ENCODE assay signal across 10 mouse cellular contexts in the genomic region with DNA sequence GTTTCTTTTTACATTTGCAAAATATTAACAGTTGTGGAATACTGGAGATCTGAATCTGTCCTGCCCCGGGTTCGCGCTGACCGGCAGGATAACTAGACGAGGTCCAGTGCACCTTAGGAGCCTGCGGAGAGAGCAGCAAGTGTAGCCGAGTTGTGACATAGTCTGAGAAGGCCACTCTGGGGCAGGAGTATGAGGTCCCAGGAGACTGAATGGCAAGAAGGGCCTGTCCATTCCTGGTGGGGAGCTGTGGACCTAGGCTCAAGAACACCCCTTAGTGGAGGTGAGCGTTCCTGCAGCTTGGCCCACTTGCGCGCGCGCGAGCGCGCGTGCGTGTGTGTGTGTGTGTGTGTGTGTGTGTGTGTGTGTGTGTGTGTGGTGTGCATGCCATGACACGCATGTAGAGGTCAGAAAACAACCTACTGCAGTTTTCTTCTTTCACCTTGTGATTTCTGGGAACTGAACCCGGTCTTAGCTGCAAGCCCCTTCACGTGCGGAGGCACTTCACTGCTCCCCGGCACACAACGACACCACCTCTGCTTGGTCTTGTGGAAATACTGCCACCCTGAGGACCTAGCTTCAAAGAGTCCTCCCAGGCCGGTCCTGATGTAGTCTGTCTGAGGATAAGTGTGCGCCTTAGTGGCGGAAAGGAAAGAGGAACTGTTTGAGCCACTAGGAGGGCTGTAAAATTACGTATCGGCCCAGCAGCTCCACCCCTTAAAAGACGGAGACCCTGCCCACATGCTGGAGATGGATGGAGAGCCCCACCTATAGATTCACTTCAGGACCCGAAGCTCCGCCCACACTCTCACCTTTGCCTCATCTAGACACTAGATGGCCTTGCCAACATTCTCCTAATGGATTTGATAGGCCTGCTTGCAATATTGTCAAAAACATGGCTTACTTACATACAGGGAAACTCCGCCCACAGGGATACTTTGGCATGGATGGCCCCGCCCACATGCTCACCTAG. TPM values are rescaled to one million over a fixed set of nuclear protein-coding genes. Genes with fewer than 3 reads are reported as not detected.
A peak's percentile ranks its signal among the peaks of the same experiment; 100 is the strongest.
DNase-seq lines count a peak whose midpoint lies in the region; ATAC-seq lines count a peak whose summit lies in the region.
"Had no signal": no experiment of that assay in that cellular context is flagged by ENCODE, and none has a peak within 500 bp of the region (broad histone marks: within the 10 kb centered on the region; RNA-seq: fewer than 3 reads in every experiment).

No protein-coding gene starts in this region.

- H3K4me2 ChIP-seq in hindbrain, embryonic 12.5 days (replicated peaks) = peak overlapping the region; percentile 46

- WGBS in forebrain, embryonic 10.5 days = 2% methylated on average over 33 of the region's 33 CpGs
- 6% methylated on average over 33 of the region's 33 CpGs for WGBS in hindbrain, embryonic 12.5 days

- H3K4me3 ChIP-seq in forebrain, embryonic 10.5 days = peak overlapping the region; percentile 43
- H3K4me3 ChIP-seq in hindbrain, embryonic 12.5 days = peak overlapping the region; percentile 12

- 0 out of 2 replicates have a peak, but pooled peaks have one; percentile 29 for ATAC-seq in hindbrain, embryonic 12.5 days (ENCODE audit: low FRiP score)
- ATAC-seq in megakaryocyte, adult 5-6 weeks (ENCODE audit: poor library complexity, severe bottlenecking) = peak; percentile 77
- ATAC-seq: Patski had no signal

- H3K9ac ChIP-seq in hindbrain, embryonic 12.5 days = no peak overlapping the region

- H3K4me1 ChIP-seq in forebrain, embryonic 10.5 days = peaks cover 30% of the 10 kb centered on the region
- H3K4me1 ChIP-seq in hindbrain, embryonic 12.5 days = peaks cover 8% of the 10 kb centered on the region

- H3K36me3 ChIP-seq in forebrain, embryonic 10.5 days (replicated peaks) = no peaks in the 10 kb centered on the region
- no peaks in the 10 kb centered on the region for H3K36me3 ChIP-seq in hindbrain, embryonic 12.5 days

- peak; percentile 40 for DNase-seq in gastrocnemius, adult 18-20 months (ENCODE audit: low spot score)
- no peak for DNase-seq in gastrocnemius, postnatal 10 days
- peak; percentile 53 for DNase-seq in brain, adult 2 months (ENCODE audit: low read depth, low spot score)
- DNase-seq in forebrain, embryonic 10.5 days (ENCODE audit: extremely low spot score, low spot score) = peak; percentile 47
- DNase-seq in layer of hippocampus, postnatal 25 days (ENCODE audit: extremely low spot score in 1 of 2, low spot score in 1 of 2) = peak; percentile 18 to 19
- peak; percentile 70 to 71 for DNase-seq in spleen, postnatal 10 days (ENCODE audit: low spot score in 2 of 2)

- no peaks in the 10 kb centered on the region for H3K9me3 ChIP-seq in forebrain, embryonic 10.5 days
- no peaks in the 10 kb centered on the region for H3K9me3 ChIP-seq in hindbrain, embryonic 12.5 days (replicated peaks)

- H3K27me3 ChIP-seq in forebrain, embryonic 10.5 days (ENCODE audit: poor library complexity, severe bottlenecking) = peaks cover 15% of the 10 kb centered on the region; the same call in 1 of the 2 replicates
- peaks cover 3% of the 10 kb centered on the region; the same call in 1 of the 2 replicates for H3K27me3 ChIP-seq in hindbrain, embryonic 12.5 days
- H3K27me3 ChIP-seq: Patski had no signal

- peak overlapping the region; percentile 12; the same call in 1 of the 2 replicates for H3K27ac ChIP-seq in forebrain, embryonic 10.5 days
- H3K27ac ChIP-seq in hindbrain, embryonic 12.5 days = no peak overlapping the region
- H3K27ac ChIP-seq: macrophage had no signal

RNA-seq across cellular contexts. Expression of a gene that starts 19.4 kb away (rescaled TPM):
- not detected for total RNA-seq in gastrocnemius, adult 18-20 months (2021)
- total RNA-seq in gastrocnemius, postnatal 10 days (2021) = not detected
- 6.2 and 6.3 TPM in 2 replicates for polyA plus RNA-seq in forebrain, embryonic 10.5 days (2016; fragmentation: Nextera tagmentation; extraction: Ambion mirVana)
- polyA plus RNA-seq in hindbrain, embryonic 12.5 days (2016; fragmentation: Nextera tagmentation; extraction: Ambion mirVana) = 4.2 and 6.1 TPM in 2 replicates
- not detected for total RNA-seq in layer of hippocampus, postnatal 25 days (2021)
- not detected in 2 replicates for total RNA-seq in megakaryocyte, adult 5-6 weeks (2015)
- total RNA-seq in megakaryocyte, adult 5-6 weeks (2017) = not detected in 2 replicates
- polyA plus RNA-seq: macrophage had no signal

RNA-seq across cellular contexts. Expression of a gene that starts 19.9 kb away (rescaled TPM):
- under 1 TPM; 0.18 to 0.36 TPM for total RNA-seq in gastrocnemius, adult 18-20 months (2021)
- total RNA-seq in gastrocnemius, postnatal 10 days (2021) = not detected
- polyA plus RNA-seq in forebrain, embryonic 10.5 days (2016; fragmentation: Nextera tagmentation; extraction: Ambion mirVana) = 10.8 and 14.9 TPM in 2 replicates
- 8.2 and 18.3 TPM in 2 replicates for polyA plus RNA-seq in hindbrain, embryonic 12.5 days (2016; fragmentation: Nextera tagmentation; extraction: Ambion mirVana)
- 1 to 10 TPM in 1 of 2 experiments, under 1 TPM in 1; 0.59 to 1.2 TPM for total RNA-seq in layer of hippocampus, postnatal 25 days (2021)
- total RNA-seq in megakaryocyte, adult 5-6 weeks (2015) = not detected in 2 replicates
- total RNA-seq in megakaryocyte, adult 5-6 weeks (2017) = not detected in 2 replicates
- polyA plus RNA-seq: macrophage, Patski had no signal

RNA-seq across cellular contexts. Expression of a gene that starts 34.0 kb away (rescaled TPM):
- 1 to 10 TPM; 4.2 to 5.6 TPM for total RNA-seq in gastrocnemius, adult 18-20 months (2021)
- 1 to 10 TPM; 7.4 to 8.6 TPM for total RNA-seq in gastrocnemius, postnatal 10 days (2021)
- 10.3 and 11.8 TPM in 2 replicates for polyA plus RNA-seq in forebrain, embryonic 10.5 days (2016; fragmentation: Nextera tagmentation; extraction: Ambion mirVana)
- 10.4 and 10.5 TPM in 2 replicates for polyA plus RNA-seq in hindbrain, embryonic 12.5 days (2016; fragmentation: Nextera tagmentation; extraction: Ambion mirVana)
- 1 to 10 TPM; 9.2 to 9.3 TPM for total RNA-seq in layer of hippocampus, postnatal 25 days (2021)
- total RNA-seq in megakaryocyte, adult 5-6 weeks (2015) = 0.46 and 3.0 TPM in 2 replicates
- 0.89 and 1.3 TPM in 2 replicates for total RNA-seq in megakaryocyte, adult 5-6 weeks (2017)

RNA-seq across cellular contexts. Expression of a gene that starts 42.8 kb away (rescaled TPM):
- total RNA-seq in gastrocnemius, adult 18-20 months (2021) = 10 to 100 TPM; 45.1 to 49.8 TPM
- total RNA-seq in gastrocnemius, postnatal 10 days (2021) = 10 to 100 TPM; 51.2 to 60.6 TPM
- 40.1 and 40.8 TPM in 2 replicates for polyA plus RNA-seq in forebrain, embryonic 10.5 days (2016; fragmentation: Nextera tagmentation; extraction: Ambion mirVana)
- 47.4 and 51.0 TPM in 2 replicates for polyA plus RNA-seq in hindbrain, embryonic 12.5 days (2016; fragmentation: Nextera tagmentation; extraction: Ambion mirVana)
- total RNA-seq in layer of hippocampus, postnatal 25 days (2021) = 10 to 100 TPM; 32.0 to 33.4 TPM
- total RNA-seq in megakaryocyte, adult 5-6 weeks (2015) = 52.5 and 55.0 TPM in 2 replicates
- total RNA-seq in megakaryocyte, adult 5-6 weeks (2017) = 22.9 and 32.7 TPM in 2 replicates

RNA-seq across cellular contexts. Expression of a gene that starts 50.8 kb away (rescaled TPM):
- not detected for total RNA-seq in gastrocnemius, adult 18-20 months (2021)
- under 1 TPM in 1 of 2 experiments, not detected in 1; 0.84 TPM for total RNA-seq in gastrocnemius, postnatal 10 days (2021)
- polyA plus RNA-seq in forebrain, embryonic 10.5 days (2016; fragmentation: Nextera tagmentation; extraction: Ambion mirVana) = 2.0 and 4.9 TPM in 2 replicates
- 2.4 and 2.6 TPM in 2 replicates for polyA plus RNA-seq in hindbrain, embryonic 12.5 days (2016; fragmentation: Nextera tagmentation; extraction: Ambion mirVana)
- not detected for total RNA-seq in layer of hippocampus, postnatal 25 days (2021)
- 7.8 and 8.2 TPM in 2 replicates for total RNA-seq in megakaryocyte, adult 5-6 weeks (2015)
- total RNA-seq in megakaryocyte, adult 5-6 weeks (2017) = 2.9 and 7.7 TPM in 2 replicates
- polyA plus RNA-seq: macrophage, Patski had no signal
